Mouse (Mus musculus) hindbrain, embryonic 13.5 days (tissue): ENCODE measurements around the gene Pef1. TPM values are rescaled to one million over a fixed set of nuclear protein-coding genes. Genes with fewer than 3 reads are reported as not detected.
A peak's percentile ranks its signal among the peaks of the same experiment; 100 is the strongest.

Source experiments
- ATAC-seq: fragments of 200-750 bp; cut with Nextera tagmentation; 2 replicates; pipeline ENCODE4 v1.8.0; 2017; ENCODE audit warnings: moderate TSS enrichment; ENCODE audit not compliant: low FRiP score
- H3K27ac ChIP-seq: fragments of 300-500 bp; sonication (generic); 2 replicates; pipeline ENCODE4 v1.5.1; 2015; ENCODE audit warnings: inconsistent platforms, mild to moderate bottlenecking, moderate library complexity
- H3K27me3 ChIP-seq: fragments of 300-500 bp; sonication (generic); 2 replicates; pipeline ENCODE4 v1.6.1; 2015; ENCODE audit warnings: mild to moderate bottlenecking, inconsistent platforms
- H3K36me3 ChIP-seq: fragments of 300-500 bp; sonication (generic); 2 replicates; pipeline ENCODE4 v1.6.1; 2015; ENCODE audit warnings: mild to moderate bottlenecking, inconsistent platforms
- H3K4me1 ChIP-seq: fragments of 300-500 bp; sonication (generic); replicated peaks from 2 replicates; pipeline ENCODE4 v1.6.1; 2015; ENCODE audit warnings: inconsistent platforms
- H3K4me2 ChIP-seq: fragments of 300-500 bp; sonication (generic); 2 replicates; pipeline ENCODE4 v1.6.1; 2015; ENCODE audit warnings: inconsistent platforms, mild to moderate bottlenecking, moderate library complexity
- H3K4me3 ChIP-seq: fragments of 300-500 bp; sonication (generic); 2 replicates; pipeline ENCODE4 v1.5.1; 2015; ENCODE audit warnings: mild to moderate bottlenecking, inconsistent platforms
- H3K9ac ChIP-seq: fragments of 300-500 bp; sonication (generic); 2 replicates; pipeline ENCODE4 v1.6.1; 2015; ENCODE audit warnings: mild to moderate bottlenecking, inconsistent platforms
- H3K9me3 ChIP-seq: fragments of 300-500 bp; sonication (generic); 2 replicates; pipeline ENCODE4 v1.6.1; 2016; ENCODE audit warnings: inconsistent platforms
- WGBS: fragments of 180-500 bp; shearing (Covaris S2); methylation state at CpG from one replicate; pipeline ENCODE4 v1.1.7; 2015; 5-methylcytosine and 5-hydroxymethylcytosine counted together
- polyA plus RNA-seq: library from polyadenylated mRNA; unstranded; fragments of >200 nt; fragmentation: Nextera tagmentation; extraction: Ambion mirVana; gene quantifications from 2 replicates; pipeline ENCODE4 v1.2.1, GENCODE M21; 2015

Gene Pef1
- polyA plus RNA-seq, 1 experiment from 2014 or later, result 65.1 TPM

DNA sequence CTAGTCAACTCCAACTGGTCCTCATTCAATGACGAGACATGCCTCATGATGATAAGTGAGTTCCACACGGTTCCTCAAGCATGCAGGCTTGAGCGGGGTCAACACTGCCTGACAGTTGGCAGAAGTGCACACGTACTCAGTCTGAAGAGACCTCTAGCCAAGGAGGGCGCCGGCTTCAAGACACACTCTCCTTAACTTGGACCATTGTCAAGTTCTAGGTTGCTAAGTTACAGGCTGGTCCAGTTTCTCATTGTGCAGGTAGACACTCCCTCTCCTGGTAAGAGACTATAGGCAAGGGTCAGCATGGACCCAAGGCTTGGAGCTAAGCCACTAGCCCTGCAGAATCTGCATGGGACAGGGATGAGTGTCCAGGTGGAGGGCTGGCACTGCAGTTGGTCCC lies 22.8 kb downstream of the Pef1 start:
- Histone ChIP-seq H3K27ac (no peak overlapping the region), H3K9ac (no peak overlapping the region), H3K9me3 (no peaks in the 10 kb centered on the region), H3K4me3 (no peak overlapping the region), H3K4me2 (no peak overlapping the region), H3K36me3 (peaks cover 71% of the 10 kb centered on the region), H3K4me1 (no peaks in the 10 kb centered on the region), H3K27me3 (no peaks in the 10 kb centered on the region)
- ATAC-seq, result no peak
- WGBS, result 93% methylated on average over 6 of the region's 6 CpGs

DNA sequence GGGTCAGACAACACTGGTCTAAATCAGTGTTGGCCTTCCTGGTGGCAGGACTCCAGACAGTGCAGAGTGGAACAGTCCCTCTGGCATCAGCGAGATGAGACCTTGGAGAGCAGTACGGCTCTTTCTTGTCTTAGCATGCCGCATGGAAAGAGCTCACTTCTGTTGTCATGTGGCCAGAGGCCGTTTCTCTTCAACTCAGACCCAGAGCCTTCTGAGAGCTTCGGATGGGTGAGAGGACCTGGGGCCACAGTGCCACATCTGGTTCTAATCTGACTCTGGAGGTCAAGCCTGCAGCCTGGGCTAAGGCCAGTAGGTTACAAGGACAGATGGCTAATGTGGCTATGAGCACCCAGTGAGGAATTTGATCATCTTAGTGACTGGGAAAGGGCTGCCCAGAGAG lies 23.6 kb downstream of the Pef1 start:
- Histone ChIP-seq H3K4me1 (no peaks in the 10 kb centered on the region), H3K27ac (no peak overlapping the region), H3K4me2 (no peak overlapping the region), H3K27me3 (no peaks in the 10 kb centered on the region), H3K9ac (no peak overlapping the region), H3K4me3 (no peak overlapping the region), H3K36me3 (peaks cover 71% of the 10 kb centered on the region), H3K9me3 (no peaks in the 10 kb centered on the region)
- 72% methylated on average over 5 of the region's 5 CpGs for WGBS
- ATAC-seq, result no peak

DNA sequence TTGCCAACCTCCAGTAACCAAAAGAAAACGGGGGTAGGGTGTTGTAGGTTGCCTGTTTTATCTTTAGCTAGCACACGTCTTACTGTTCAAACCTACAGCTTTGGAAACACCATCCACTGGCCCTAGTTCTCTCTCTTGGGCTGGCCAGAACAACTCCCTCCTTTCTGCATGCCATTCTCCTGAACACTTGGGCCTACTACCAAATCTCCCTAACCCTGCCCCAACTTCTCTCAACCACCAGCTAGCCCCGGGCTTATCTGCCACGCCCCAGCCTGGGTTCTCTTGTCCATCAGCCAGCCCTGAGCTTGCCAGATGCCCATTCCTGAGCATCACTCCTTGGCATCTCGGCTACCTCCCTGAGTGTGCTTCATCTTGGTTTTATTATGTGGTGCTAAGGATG lies 26.5 kb downstream of the Pef1 start:
- peaks cover 43% of the 10 kb centered on the region for H3K36me3 ChIP-seq
- H3K4me2 ChIP-seq, result no peak overlapping the region
- no peak for ATAC-seq
- no peaks in the 10 kb centered on the region for H3K27me3 ChIP-seq
- WGBS, result 87% methylated on average over 5 of the region's 5 CpGs
- H3K9me3 ChIP-seq, result no peaks in the 10 kb centered on the region
- H3K9ac ChIP-seq, result no peak overlapping the region
- no peak overlapping the region for H3K27ac ChIP-seq
- no peak overlapping the region for H3K4me3 ChIP-seq
- 0 out of 2 replicates have a peak, but pooled peaks cover 3% of the 10 kb centered on the region for H3K4me1 ChIP-seq

DNA sequence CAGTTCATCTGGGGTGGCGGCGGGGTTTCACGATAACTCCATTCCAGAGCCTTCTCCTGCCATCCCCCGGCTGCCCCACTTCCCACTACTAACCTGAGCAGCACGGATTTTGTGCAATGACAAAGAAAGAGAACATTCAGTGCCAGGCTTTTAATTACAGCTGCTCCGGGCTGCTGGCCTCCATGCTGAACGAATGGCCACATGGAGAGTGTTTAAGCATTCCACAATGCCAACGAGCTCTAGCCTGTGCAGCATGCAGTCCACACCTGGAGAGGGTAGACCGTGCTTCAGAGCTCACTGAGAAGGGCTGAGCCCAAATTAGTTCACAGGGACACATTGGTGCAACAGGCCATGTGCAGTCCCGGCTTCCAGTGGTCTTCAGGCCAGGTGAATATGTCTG lies 27.7 kb downstream of the Pef1 start:
- no peaks in the 10 kb centered on the region for H3K9me3 ChIP-seq
- H3K9ac ChIP-seq, result no peak overlapping the region
- ATAC-seq, result no peak
- peaks cover 31% of the 10 kb centered on the region for H3K36me3 ChIP-seq
- 0 out of 2 replicates have a peak, but pooled peaks cover 6% of the 10 kb centered on the region for H3K4me1 ChIP-seq
- WGBS, result 80% methylated on average over 10 of the region's 10 CpGs
- H3K27ac ChIP-seq, result no peak overlapping the region
- H3K27me3 ChIP-seq, result 0 out of 2 replicates have a peak, but pooled peaks cover 5% of the 10 kb centered on the region
- no peak overlapping the region for H3K4me3 ChIP-seq
- H3K4me2 ChIP-seq, result no peak overlapping the region

DNA sequence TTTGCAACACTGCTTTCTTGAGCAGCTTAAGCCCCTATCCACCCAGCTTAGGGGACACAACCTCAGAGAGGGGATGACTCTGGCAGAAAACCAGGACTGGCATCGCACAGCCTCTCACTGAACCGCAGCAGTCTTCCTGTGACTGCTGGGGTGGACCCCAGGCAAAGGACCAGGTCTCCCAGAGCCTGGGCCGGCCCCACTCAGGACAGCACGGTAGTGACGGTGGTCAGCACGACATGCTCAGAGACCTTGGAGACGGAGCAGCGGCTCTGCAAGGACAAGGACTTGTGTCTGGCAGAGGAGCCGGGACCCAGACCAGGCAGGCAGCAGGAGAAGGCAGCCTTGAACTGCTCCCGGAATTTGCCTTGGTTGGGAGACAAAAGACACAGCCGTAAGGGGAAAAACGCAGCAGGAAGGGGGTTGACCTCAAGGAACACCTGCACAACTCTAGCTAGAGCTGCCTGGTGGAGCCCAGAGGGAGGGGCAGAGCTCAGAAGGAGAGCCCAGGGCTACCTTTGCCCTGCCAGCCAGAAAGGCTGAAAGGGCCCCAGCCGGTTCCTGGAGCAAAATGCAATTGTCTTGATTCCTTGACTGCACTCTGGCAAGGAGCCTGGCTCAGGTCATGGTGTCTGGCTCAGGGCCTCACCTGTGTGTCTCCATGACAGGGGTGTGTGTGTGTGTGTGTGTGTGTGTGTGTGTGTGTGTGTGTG lies 28.4 kb downstream of the Pef1 start:
- Histone ChIP-seq H3K4me1 (0 out of 2 replicates have a peak, but pooled peaks cover 12% of the 10 kb centered on the region), H3K4me2 (no peak overlapping the region), H3K9me3 (no peaks in the 10 kb centered on the region), H3K4me3 (no peak overlapping the region), H3K27me3 (0 out of 2 replicates have a peak, but pooled peaks cover 10% of the 10 kb centered on the region), H3K36me3 (peaks cover 24% of the 10 kb centered on the region), H3K9ac (no peak overlapping the region), H3K27ac (no peak overlapping the region)
- no peak for ATAC-seq
- 52% methylated on average over 13 of the region's 13 CpGs for WGBS

DNA sequence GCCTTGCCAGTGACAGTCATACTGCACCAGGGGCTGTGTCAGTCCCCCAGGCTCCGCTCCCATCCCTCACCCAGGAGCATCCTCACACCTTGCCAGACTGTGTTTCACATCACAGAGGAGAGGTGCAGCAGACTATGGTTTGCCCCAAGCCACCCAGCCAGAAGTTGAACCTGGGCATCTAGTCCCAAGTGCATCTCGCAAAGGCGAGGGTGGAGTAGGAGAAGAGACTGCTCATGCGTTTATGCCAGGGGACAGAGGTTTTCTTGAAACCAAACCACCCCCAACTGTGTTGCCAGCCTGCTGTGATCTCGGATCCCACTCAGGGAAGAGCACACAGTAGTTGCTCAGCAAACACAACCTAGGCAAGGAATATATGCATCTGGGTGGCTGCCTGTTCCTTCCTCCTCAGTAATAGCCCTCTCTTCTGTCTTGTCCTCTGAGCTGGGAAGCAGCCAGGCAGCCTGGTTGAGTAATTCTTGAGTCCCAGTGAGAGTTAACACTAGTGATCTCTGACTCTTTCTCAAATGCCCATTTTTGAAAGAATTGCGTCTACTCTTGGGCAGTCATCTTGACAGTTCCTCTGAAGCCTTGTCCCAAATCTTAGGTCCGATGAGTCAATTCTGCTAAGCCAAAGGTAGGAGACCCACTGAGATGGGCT lies 29.2 kb downstream of the Pef1 start:
- no peaks in the 10 kb centered on the region for H3K9me3 ChIP-seq
- H3K4me1 ChIP-seq, result 0 out of 2 replicates have a peak, but pooled peaks cover 12% of the 10 kb centered on the region
- peaks cover 16% of the 10 kb centered on the region for H3K36me3 ChIP-seq
- H3K4me3 ChIP-seq, result no peak overlapping the region
- H3K27ac ChIP-seq, result no peak overlapping the region
- H3K27me3 ChIP-seq, result peaks cover 14% of the 10 kb centered on the region
- WGBS, result 87% methylated on average over 7 of the region's 7 CpGs
- no peak overlapping the region for H3K9ac ChIP-seq
- no peak for ATAC-seq
- H3K4me2 ChIP-seq, result no peak overlapping the region

DNA sequence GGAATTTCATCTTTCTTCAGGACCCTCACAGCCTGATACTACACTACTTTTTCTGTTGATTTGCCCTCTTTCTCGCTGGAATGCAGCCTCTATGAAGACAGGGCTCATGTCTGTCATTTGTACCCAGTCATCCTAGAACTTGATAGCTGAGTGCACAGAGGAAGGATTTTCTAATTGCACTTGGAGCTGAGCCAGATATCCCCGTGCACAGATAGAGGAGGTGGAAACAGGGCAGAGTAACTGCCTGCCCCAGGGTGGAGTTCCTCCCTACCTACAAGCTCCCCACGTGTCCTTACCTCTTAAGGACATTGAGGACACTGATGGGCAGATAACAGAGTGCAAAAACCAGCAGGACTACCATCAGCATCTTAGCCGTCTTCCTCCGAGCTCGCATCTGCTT lies 31.0 kb downstream of the Pef1 start:
- Histone ChIP-seq H3K9ac (no peak overlapping the region), H3K36me3 (no peaks in the 10 kb centered on the region), H3K9me3 (no peaks in the 10 kb centered on the region), H3K4me3 (no peak overlapping the region), H3K4me2 (no peak overlapping the region), H3K4me1 (peaks cover 17% of the 10 kb centered on the region), H3K27me3 (peaks cover 32% of the 10 kb centered on the region), H3K27ac (no peak overlapping the region)
- no peak for ATAC-seq
- 71% methylated on average over 6 of the region's 6 CpGs for WGBS

DNA sequence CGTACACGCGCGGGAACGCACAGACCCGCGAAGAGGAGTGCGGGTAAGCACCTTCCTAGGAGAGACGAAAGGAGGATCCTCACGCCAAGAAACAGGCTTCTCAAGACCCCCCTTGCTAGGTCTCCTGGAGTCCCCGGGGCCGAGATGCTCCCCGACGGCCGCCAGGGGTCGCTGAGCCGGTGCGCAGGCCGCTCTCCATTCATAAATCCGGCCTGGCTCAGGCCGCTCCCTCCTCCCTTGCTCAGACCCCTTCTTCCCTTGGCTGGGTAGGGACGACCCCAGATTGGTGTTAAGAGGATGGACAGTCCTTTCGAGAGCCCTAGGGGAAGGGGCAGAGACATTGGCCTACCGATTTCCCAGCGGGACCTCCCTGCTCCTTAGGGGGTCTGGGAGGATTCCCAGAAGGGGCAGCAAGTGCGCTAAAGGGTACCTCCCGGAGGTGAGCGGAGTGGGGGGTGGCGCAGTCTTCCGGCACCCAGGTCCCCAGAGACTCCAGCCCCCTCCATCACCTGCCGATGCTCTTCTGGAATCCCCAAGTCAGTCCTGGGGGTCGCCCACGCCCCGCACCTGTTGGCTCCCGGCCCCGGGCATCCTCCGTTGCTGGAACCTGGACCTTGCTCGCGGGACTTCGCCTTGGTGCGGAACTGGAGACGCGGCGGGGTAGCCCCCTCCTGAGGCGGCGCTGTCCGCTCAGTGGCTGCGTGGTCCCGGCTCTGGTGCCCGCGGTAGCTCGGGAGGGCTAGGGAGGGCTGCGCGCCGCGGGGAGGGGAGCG lies 36.3 kb downstream of the Pef1 start:
- no peak overlapping the region for H3K27ac ChIP-seq
- no peaks in the 10 kb centered on the region for H3K9me3 ChIP-seq
- no peaks in the 10 kb centered on the region for H3K36me3 ChIP-seq
- peak overlapping the region; percentile 69 for H3K9ac ChIP-seq
- peak; percentile 55 for ATAC-seq
- H3K27me3 ChIP-seq, result peaks cover 80% of the 10 kb centered on the region
- peak overlapping the region; percentile 85 for H3K4me2 ChIP-seq
- WGBS, result under 1% methylated on average over 56 of the region's 57 CpGs
- peak overlapping the region; percentile 42 for H3K4me3 ChIP-seq
- H3K4me1 ChIP-seq, result peaks cover 41% of the 10 kb centered on the region

DNA sequence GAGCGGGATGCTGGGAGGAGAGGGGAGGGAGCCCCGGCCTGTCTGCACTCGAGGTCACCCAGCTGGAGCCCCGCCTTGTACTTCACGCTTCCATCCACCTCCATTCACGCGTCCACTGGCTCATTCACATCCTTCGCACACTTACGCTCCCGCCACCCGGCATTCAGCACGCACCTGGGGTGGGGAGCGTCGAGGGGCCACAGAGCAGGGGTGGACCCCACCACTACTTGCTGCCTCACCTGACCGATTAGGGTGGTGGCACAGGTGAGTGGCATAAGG lies 36.8 kb downstream of the Pef1 start, which contains the start of gene Hcrtr1:
TSS of gene Hcrtr1 (minus strand) at position 146 of the 279 bp plus-strand sequence.
- H3K36me3 ChIP-seq, result no peaks in the 10 kb centered on the region
- under 1% methylated on average over 15 of the region's 15 CpGs for WGBS
- H3K9me3 ChIP-seq, result no peaks in the 10 kb centered on the region
- H3K4me2 ChIP-seq, result peak within 1 kb of the TSS; percentile 85
- peak within 1 kb of the TSS; percentile 69 for H3K9ac ChIP-seq
- peaks cover 80% of the 10 kb centered on the region for H3K27me3 ChIP-seq
- H3K27ac ChIP-seq, result no peak within 1 kb of the TSS
- 0 out of 2 replicates have a peak, but pooled peaks have one; percentile 19 for ATAC-seq
- H3K4me3 ChIP-seq, result peak within 1 kb of the TSS; percentile 42
- H3K4me1 ChIP-seq, result peaks cover 41% of the 10 kb centered on the region

DNA sequence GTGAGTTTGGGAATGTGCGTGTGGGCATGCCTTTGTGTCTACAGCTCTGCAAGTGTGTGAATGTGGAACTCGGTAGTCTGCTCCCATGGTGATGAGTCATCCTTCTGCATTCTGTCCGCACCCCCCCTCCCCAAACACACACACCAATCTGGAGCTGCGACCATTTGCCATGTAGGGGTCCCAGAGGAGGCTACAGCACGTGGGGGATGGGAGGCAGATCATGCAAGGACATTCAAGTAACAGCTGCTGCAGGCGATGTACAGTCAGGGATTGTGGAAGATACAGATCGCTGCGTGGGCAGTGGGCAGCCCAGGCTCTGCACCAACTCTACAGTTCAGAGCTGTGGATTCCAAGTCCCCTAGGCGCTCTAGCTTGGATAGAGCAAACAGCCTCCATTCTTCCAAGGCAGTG lies 38.6 kb downstream of the Pef1 start:
- Histone ChIP-seq H3K27me3 (peaks cover 70% of the 10 kb centered on the region), H3K9me3 (no peaks in the 10 kb centered on the region), H3K9ac (no peak overlapping the region), H3K4me1 (peaks cover 33% of the 10 kb centered on the region), H3K4me3 (no peak overlapping the region), H3K27ac (peak overlapping the region; percentile 48), H3K4me2 (peak overlapping the region; percentile 1; the same call in 1 of the 2 replicates), H3K36me3 (no peaks in the 10 kb centered on the region)
- ATAC-seq, result peak; percentile 38; the same call in 1 of the 2 replicates
- WGBS, result 38% methylated on average over 9 of the region's 9 CpGs

DNA sequence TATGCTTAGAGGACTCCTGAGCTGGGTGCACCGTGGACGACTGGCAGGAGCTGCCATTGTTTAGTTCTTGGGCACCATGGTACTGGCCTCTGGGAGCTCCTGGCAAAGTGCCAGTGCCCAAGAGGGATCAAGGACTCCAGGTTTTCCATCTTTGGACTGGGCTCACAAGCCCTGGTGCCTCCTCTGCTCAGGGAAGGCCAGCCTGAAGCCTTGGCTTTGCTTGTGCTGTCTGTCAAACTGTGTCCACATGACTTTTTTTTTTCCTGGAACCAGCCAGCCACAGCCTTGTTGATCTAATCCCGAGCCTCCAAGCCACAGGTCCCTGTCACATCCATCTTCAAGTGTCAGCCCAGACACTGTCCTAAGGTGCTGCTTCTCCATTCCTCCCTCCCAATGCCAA lies 39.4 kb downstream of the Pef1 start:
- Histone ChIP-seq H3K4me1 (peaks cover 33% of the 10 kb centered on the region), H3K9ac (peak overlapping the region; percentile 24; the same call in 1 of the 2 replicates), H3K27me3 (peaks cover 64% of the 10 kb centered on the region), H3K4me3 (no peak overlapping the region), H3K27ac (no peak overlapping the region), H3K9me3 (no peaks in the 10 kb centered on the region), H3K4me2 (no peak overlapping the region), H3K36me3 (no peaks in the 10 kb centered on the region)
- 37% methylated on average over 3 of the region's 3 CpGs for WGBS
- ATAC-seq, result no peak

DNA sequence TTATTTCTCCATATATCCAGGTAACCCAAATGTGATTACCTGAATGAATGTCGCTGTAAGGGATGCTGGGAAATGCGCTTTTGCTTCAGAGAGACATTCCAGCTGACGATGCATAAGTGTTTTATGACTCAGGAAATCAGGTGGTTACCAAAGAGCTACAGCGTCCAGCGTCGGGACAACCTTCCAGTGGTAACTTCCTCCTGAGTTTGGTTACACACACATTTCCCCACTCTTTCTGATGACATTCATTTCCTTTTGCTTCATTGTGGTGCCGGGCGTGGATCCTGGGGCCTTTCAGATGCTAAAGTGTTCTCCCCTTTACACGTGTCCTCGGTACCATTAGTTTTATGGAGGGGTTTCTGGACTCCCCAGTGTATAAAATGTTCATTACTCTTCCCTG lies 46.0 kb downstream of the Pef1 start:
- no peak for ATAC-seq
- Histone ChIP-seq H3K9ac (no peak overlapping the region), H3K4me3 (no peak overlapping the region), H3K36me3 (no peaks in the 10 kb centered on the region), H3K27ac (no peak overlapping the region), H3K27me3 (peaks cover 25% of the 10 kb centered on the region), H3K4me1 (no peaks in the 10 kb centered on the region), H3K9me3 (no peaks in the 10 kb centered on the region), H3K4me2 (no peak overlapping the region)
- 82% methylated on average over 10 of the region's 10 CpGs for WGBS
